Mouse (Mus musculus) heart, adult 2 months (tissue): Measurements from ENCODE around the gene Mpp5.

Source experiments
- CTCF ChIP-seq: fragments of 200-600 bp; IDR thresholded peaks from 2 replicates; pipeline ENCODE4 v1.8.1; 2022; ENCODE audit warnings: antibody characterized with exemption, mild to moderate bottlenecking, moderate library complexity
- POLR2A ChIP-seq: fragments of 200-500 bp; IDR thresholded peaks from 2 replicates; pipeline ENCODE4 v1.6.1; 2011; ENCODE audit warnings: mild to moderate bottlenecking, low read depth, low read length, control low read depth; ENCODE audit not compliant: insufficient read depth

GRCm38 (mm10) chr12:78740289-78740688 is 8.4 kb upstream of the Mpp5 start:
- TF ChIP-seq CTCF (no peak), POLR2A (no peak)
